Mouse (Mus musculus) CH12.LX (cell line): Measurements from ENCODE around the gene Tspyl3. TPM values are rescaled to one million over a fixed set of nuclear protein-coding genes. Genes with fewer than 3 reads are reported as not detected.
A peak's percentile ranks its signal among the peaks of the same experiment; 100 is the strongest.

ENCODE experiments used
- DNase-seq: peaks from one replicate; pipeline ENCODE4 v3.0.0-alpha.2; 2013; ENCODE audit errors: extremely low read depth
- H3K27ac ChIP-seq: 2 replicates; pipeline ENCODE4 v1.5.1; 2012; ENCODE audit warnings: low read depth, mild to moderate bottlenecking, control low read depth, moderate library complexity; ENCODE audit not compliant: insufficient read depth
- H3K27me3 ChIP-seq: replicated peaks from 2 replicates; pipeline ENCODE3; 2012; ENCODE audit warnings: inconsistent platforms
- H3K36me3 ChIP-seq, 2 experiments: replicated peaks in 1 of 2; 2 replicates each; pipeline versions ENCODE3 to v1.6.1; 2012; ENCODE audit warnings: inconsistent platforms in 1 of 2, low read length in 1 of 2, mild to moderate bottlenecking in 1 of 2, mixed read lengths in 1 of 2, moderate library complexity in 1 of 2; ENCODE audit not compliant: control insufficient read depth in 1 of 2, insufficient read depth in 1 of 2
- H3K4me1 ChIP-seq, 2 experiments: 2 replicates each; pipeline ENCODE4 v1.6.1; 2012; ENCODE audit warnings: inconsistent platforms in 1 of 2, moderate library complexity in 1 of 2; ENCODE audit not compliant: insufficient read depth in 2 of 2, control insufficient read depth in 1 of 2
- H3K4me2 ChIP-seq: 2 replicates; pipeline ENCODE4 v1.6.1; 2012; ENCODE audit warnings: low read depth, mild to moderate bottlenecking, control low read depth; ENCODE audit not compliant: poor library complexity, insufficient read depth, severe bottlenecking
- H3K4me3 ChIP-seq, 3 experiments: fragments of 150-350 bp in 1 of 3; sonication (generic) in 1 of 3; replicated peaks in 1 of 3; 2 replicates each; pipeline versions ENCODE3 to v1.5.1; 2011 to 2012; ENCODE audit warnings: low read depth in 2 of 3, low read length in 2 of 3, mild to moderate bottlenecking in 2 of 3, moderate library complexity in 2 of 3, control low read depth in 1 of 3, improper control_type of control experiment in 1 of 3, inconsistent platforms in 1 of 3, mixed read lengths in 1 of 3; ENCODE audit not compliant: poor library complexity in 1 of 3
- H3K79me2 ChIP-seq: replicated peaks from 2 replicates; pipeline ENCODE4 v1.6.1; 2012; ENCODE audit warnings: mild to moderate bottlenecking, moderate library complexity; ENCODE audit not compliant: control insufficient read depth, poor library complexity, insufficient read depth, severe bottlenecking; ENCODE audit errors: extremely low read depth
- H3K9ac ChIP-seq: 2 replicates; pipeline ENCODE4 v1.6.1; 2012; ENCODE audit warnings: low read depth, mild to moderate bottlenecking, control low read depth, moderate library complexity; ENCODE audit not compliant: insufficient read depth
- H3K9me3 ChIP-seq: replicated peaks from 2 replicates; pipeline ENCODE3; 2012; ENCODE audit warnings: low read length, inconsistent platforms, mixed read lengths
- BHLHE40 ChIP-seq: IDR thresholded peaks from 2 replicates; pipeline ENCODE4 v1.6.1; 2011; ENCODE audit warnings: mild to moderate bottlenecking, low read depth, low read length, improper control_type of control experiment
- CHD1 ChIP-seq: IDR thresholded peaks from 2 replicates; pipeline ENCODE4 v1.6.1; 2012; ENCODE audit warnings: low read depth, low read length, improper control_type of control experiment, inconsistent platforms
- CTCF ChIP-seq, 2 experiments: IDR thresholded peaks in 1 of 2; conservative IDR thresholded peaks in 1 of 2; 2 replicates each; pipeline ENCODE4 v1.5.1; 2011 to 2012; ENCODE audit warnings: low read depth in 2 of 2, low read length in 2 of 2, improper control_type of control experiment in 1 of 2, inconsistent platforms in 1 of 2, mild to moderate bottlenecking in 1 of 2, moderate library complexity in 1 of 2
- ELF1 ChIP-seq: IDR thresholded peaks from 2 replicates; pipeline ENCODE4 v1.6.1; 2014; ENCODE audit warnings: low read depth, mild to moderate bottlenecking, inconsistent platforms, low read length, improper control_type of control experiment
- EP300 ChIP-seq: IDR thresholded peaks from 2 replicates; pipeline ENCODE4 v1.6.1; 2011; ENCODE audit warnings: low read length, improper control_type of control experiment
- HCFC1 ChIP-seq: IDR thresholded peaks from 2 replicates; pipeline ENCODE4 v1.6.1; 2012; ENCODE audit warnings: low read depth, mild to moderate bottlenecking, inconsistent platforms, low read length, improper control_type of control experiment
- IRF4 ChIP-seq: IDR thresholded peaks from 2 replicates; pipeline ENCODE4 v1.6.1; 2014; ENCODE audit warnings: low read depth, mild to moderate bottlenecking, inconsistent platforms, low read length, improper control_type of control experiment
- MAFK ChIP-seq: IDR thresholded peaks from 2 replicates; pipeline ENCODE4 v1.6.1; 2011; ENCODE audit warnings: low read length, improper control_type of control experiment; ENCODE audit not compliant: insufficient replicate concordance
- MAZ ChIP-seq: IDR thresholded peaks from 2 replicates; pipeline ENCODE4 v1.6.1; 2012; ENCODE audit warnings: low read depth, mild to moderate bottlenecking, inconsistent platforms, low read length, improper control_type of control experiment, moderate library complexity
- MXI1 ChIP-seq: IDR thresholded peaks from 2 replicates; pipeline ENCODE4 v1.6.1; 2011; ENCODE audit warnings: mild to moderate bottlenecking, low read depth, low read length, improper control_type of control experiment
- RAD21 ChIP-seq: IDR thresholded peaks from 2 replicates; pipeline ENCODE4 v1.6.1; 2011; ENCODE audit warnings: low read depth, mild to moderate bottlenecking, low read length, improper control_type of control experiment, moderate library complexity
- RCOR1 ChIP-seq: conservative IDR thresholded peaks from 2 replicates; pipeline ENCODE4 v1.6.1; 2012; ENCODE audit warnings: low read depth, mild to moderate bottlenecking, inconsistent platforms, low read length, improper control_type of control experiment
- SMC3 ChIP-seq: IDR thresholded peaks from 2 replicates; pipeline ENCODE4 v1.6.1; 2011; ENCODE audit warnings: low read depth, low read length, improper control_type of control experiment
- TCF12 ChIP-seq: IDR thresholded peaks from 2 replicates; pipeline ENCODE4 v1.6.1; 2014; ENCODE audit warnings: low read depth, mild to moderate bottlenecking, inconsistent platforms, low read length, improper control_type of control experiment
- USF1 ChIP-seq: IDR thresholded peaks from 2 replicates; pipeline ENCODE4 v1.6.1; 2014; ENCODE audit warnings: low read depth, mild to moderate bottlenecking, inconsistent platforms, low read length, improper control_type of control experiment
- USF2 ChIP-seq: conservative IDR thresholded peaks from 2 replicates; pipeline ENCODE4 v1.6.1; 2011; ENCODE audit warnings: low read depth, low read length, improper control_type of control experiment
- ZC3H11A ChIP-seq: IDR thresholded peaks from 2 replicates; pipeline ENCODE4 v1.6.1; 2012; ENCODE audit warnings: low read depth, mild to moderate bottlenecking, inconsistent platforms, low read length, improper control_type of control experiment
- ZKSCAN1 ChIP-seq: IDR thresholded peaks from 2 replicates; pipeline ENCODE4 v1.6.1; 2012; ENCODE audit warnings: low read depth, inconsistent platforms, low read length, improper control_type of control experiment, borderline replicate concordance
- ZMIZ1 ChIP-seq: IDR thresholded peaks from 2 replicates; pipeline ENCODE4 v1.6.1; 2012; ENCODE audit warnings: low read depth, mild to moderate bottlenecking, inconsistent platforms, low read length, improper control_type of control experiment
- ZNF384 ChIP-seq: IDR thresholded peaks from 2 replicates; pipeline ENCODE4 v1.6.1; 2012; ENCODE audit warnings: low read depth, low read length, improper control_type of control experiment, inconsistent platforms
- dilution Hi-C: fragments of 300-500 bp; cut with MboI; formaldehyde crosslinking; loops from 2 replicates; pipeline ENCODE4 v1.14.3; 2020; ENCODE audit warnings: low sequenced_read_pairs; ENCODE audit not compliant: extremely low pct_unique_long_range_greater_than_20kb, extremely low pct_ligation_motif_present
- in situ Hi-C: fragments of 300-500 bp; cut with MboI; formaldehyde crosslinking; loops from 3 replicates; pipeline ENCODE4 v1.14.3; 2019; ENCODE audit warnings: low sequenced_read_pairs, low pct_ligation_motif_present, low pct_unique_long_range_greater_than_20kb, mixed read lengths
- polyA plus RNA-seq: library from polyadenylated mRNA; unstranded; fragments of >175 nt; gene quantifications from 2 replicates; pipeline ENCODE4 v1.2.1, GENCODE M21; 2012; ENCODE audit warnings: low read depth; ENCODE audit not compliant: insufficient read length
- total RNA-seq, 2 experiments: library from RNA; depleted of rRNA; stranded (reverse); fragments of 300-350 nt in 1 of 2; fragments of >200 nt in 1 of 2; gene quantifications; 2 replicates each; pipeline ENCODE4 v1.2.3; 2012 to 2014

Gene Tspyl3
- total and polyA plus RNA-seq, 3 experiments, result 9.6 to 16.5 (median 12.1) TPM

DNA sequence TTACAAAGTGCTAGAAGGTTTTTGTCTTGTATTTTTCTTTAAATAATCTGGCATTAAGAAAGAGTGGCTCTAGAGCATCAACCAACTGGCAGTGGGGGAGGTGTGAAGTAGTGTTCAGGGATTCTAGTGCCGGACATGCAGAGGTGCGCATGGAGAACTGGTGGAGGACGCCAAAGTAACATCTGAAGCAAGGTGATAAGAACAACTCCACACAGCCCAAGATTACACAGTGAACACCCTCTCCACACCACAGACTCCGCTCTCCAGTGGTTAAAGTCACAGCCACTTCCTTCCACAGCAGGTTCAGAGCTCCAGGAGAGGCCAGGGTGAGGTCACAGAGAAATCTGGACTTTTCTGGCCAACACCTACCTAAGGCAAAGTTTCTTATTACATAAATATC is 2.7 kb upstream of the Tspyl3 start:
- Histone ChIP-seq H3K27me3 (no peaks in the 10 kb centered on the region), H3K4me1 (peaks cover 15 to 78% of the 10 kb centered on the region in 2 experiments), H3K79me2 (no peaks in the 10 kb centered on the region), H3K4me2 (no peak overlapping the region), H3K36me3 (peaks cover 40 to 57% of the 10 kb centered on the region in 2 experiments), H3K9me3 (no peaks in the 10 kb centered on the region), H3K9ac (no peak overlapping the region), H3K27ac (no peak overlapping the region), H3K4me3 (no peak overlapping the region)
- in situ Hi-C loops (no loop called here), dilution Hi-C loops (no loop called here)
- no peak for TF ChIP-seq ZMIZ1
- no peak for TF ChIP-seq BHLHE40
- TF ChIP-seq CTCF (conservative IDR thresholded peaks at IDR 0.05 in 1 of 2, IDR thresholded peaks at IDR 0.05 in 1 of 2; ENCODE audit: low read depth in 2 of 2, low read length in 2 of 2), result no peak
- no peak for TF ChIP-seq MAFK
- no peak for DNase-seq

DNA sequence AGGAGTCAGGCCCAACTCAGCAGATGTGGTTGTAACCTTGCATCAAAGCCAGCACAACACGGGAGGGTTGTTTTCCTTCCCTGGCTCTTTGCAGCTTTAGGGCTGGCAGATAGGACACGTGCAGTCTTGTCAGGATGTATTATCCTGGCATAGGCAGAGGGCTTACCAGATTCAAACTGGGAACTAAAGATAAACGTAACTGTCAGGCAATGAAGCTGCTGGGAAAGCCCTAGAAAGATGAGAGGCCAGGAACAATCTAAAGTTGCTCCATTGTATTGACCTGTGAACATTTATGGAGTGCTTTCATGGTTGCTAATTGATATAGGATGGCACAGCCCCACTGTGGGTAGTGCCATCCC is 333 bp upstream of the Tspyl3 start:
- no peak for DNase-seq
- no peak for TF ChIP-seq CHD1
- TF ChIP-seq MAFK, result no peak
- no peak for TF ChIP-seq EP300
- no peak for TF ChIP-seq USF1
- 0 out of 2 replicates have a peak, but pooled peaks have one; percentile 3 for TF ChIP-seq ZMIZ1
- in situ Hi-C loops, result no loop called here
- H3K27ac ChIP-seq, result no peak overlapping the region; the same call in 1 of the 2 replicates
- peak overlapping the region; percentile 67 to 83 (median 71) for H3K4me3 ChIP-seq
- peaks cover 18 to 52% of the 10 kb centered on the region in 2 experiments for H3K36me3 ChIP-seq
- no peaks in the 10 kb centered on the region for H3K9me3 ChIP-seq
- peak overlapping the region; percentile 80 for H3K4me2 ChIP-seq
- H3K27me3 ChIP-seq, result no peaks in the 10 kb centered on the region
- H3K79me2 ChIP-seq, result no peaks in the 10 kb centered on the region
- H3K4me1 ChIP-seq, result peaks cover 14 to 77% of the 10 kb centered on the region in 2 experiments
- peak overlapping the region; percentile 81 for H3K9ac ChIP-seq
- dilution Hi-C loops, result no loop called here

DNA sequence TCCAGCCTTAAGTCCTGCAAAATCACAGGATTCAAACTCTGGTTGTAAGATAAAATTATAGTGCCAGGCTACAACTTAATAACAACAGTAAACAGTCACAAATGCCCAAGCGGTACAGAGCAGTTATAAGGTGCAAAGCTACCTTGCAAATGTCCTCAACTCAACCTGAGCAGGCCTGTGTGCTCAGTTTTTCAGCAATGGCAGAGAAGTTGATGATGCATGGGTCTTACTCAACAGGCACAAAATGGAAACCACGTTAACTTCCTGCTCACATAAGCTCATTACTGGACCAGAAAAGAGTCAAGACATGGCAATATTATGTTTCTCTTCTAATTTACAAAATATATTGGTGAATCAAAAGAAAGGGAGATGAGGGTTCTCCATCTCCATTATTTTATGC is 2.7 kb downstream of the Tspyl3 start:
- in situ Hi-C loops, result no loop called here
- dilution Hi-C loops, result no loop called here
- TF ChIP-seq RAD21 (no peak), MAZ (no peak), IRF4 (no peak), ZC3H11A (no peak), SMC3 (no peak), MXI1 (no peak), MAFK (no peak), ZNF384 (no peak), CHD1 (no peak), RCOR1 (no peak), HCFC1 (no peak), ZKSCAN1 (no peak), USF2 (no peak), ELF1 (no peak), ZMIZ1 (no peak), TCF12 (no peak)
- no peak overlapping the region for H3K9ac ChIP-seq
- no peak overlapping the region for H3K27ac ChIP-seq
- no peaks in the 10 kb centered on the region for H3K79me2 ChIP-seq
- H3K4me2 ChIP-seq, result no peak overlapping the region
- no peak for DNase-seq
- H3K4me1 ChIP-seq, result peaks cover 8 to 47% of the 10 kb centered on the region in 2 experiments
- peaks cover 0 to 38% of the 10 kb centered on the region in 2 experiments for H3K36me3 ChIP-seq
- no peaks in the 10 kb centered on the region for H3K9me3 ChIP-seq
- no peak overlapping the region for H3K4me3 ChIP-seq
- no peaks in the 10 kb centered on the region for H3K27me3 ChIP-seq
